Mouse (Mus musculus) kidney, embryonic 14.5 days (tissue): ENCODE data around the gene 1700001L19Rik. TPM values are rescaled to one million over a fixed set of nuclear protein-coding genes. Genes with fewer than 3 reads are reported as not detected.
A peak's percentile ranks its signal among the peaks of the same experiment; 100 is the strongest.
"Not testable (repeated sequence)": the region's sequence is repeated elsewhere in the genome, so short reads cannot be mapped to it uniquely, and the experiment has no call there.

Source experiments
- ATAC-seq: fragments of 200-750 bp; cut with Nextera tagmentation; 2 replicates; pipeline ENCODE4 v1.8.0; 2017; ENCODE audit warnings: moderate number of reproducible peaks, mild to moderate bottlenecking, moderate TSS enrichment, moderate library complexity; ENCODE audit not compliant: low FRiP score, low TSS enrichment
- H3K27ac ChIP-seq: fragments of 300-500 bp; sonication (generic); 2 replicates; pipeline ENCODE4 v1.5.1; 2014; ENCODE audit warnings: low read depth, mild to moderate bottlenecking, low read length, moderate library complexity, mixed read lengths
- H3K27me3 ChIP-seq: fragments of 300-500 bp; sonication (generic); 2 replicates; pipeline ENCODE4 v1.6.1; 2014; ENCODE audit warnings: mild to moderate bottlenecking, low read length; ENCODE audit not compliant: control insufficient read depth, insufficient read depth
- H3K36me3 ChIP-seq: fragments of 300-500 bp; sonication (generic); 2 replicates; pipeline ENCODE4 v1.6.1; 2014; ENCODE audit warnings: low read length, mixed read lengths; ENCODE audit not compliant: control insufficient read depth, insufficient read depth
- H3K4me1 ChIP-seq: fragments of 300-500 bp; sonication (generic); 2 replicates; pipeline ENCODE4 v1.6.1; 2014; ENCODE audit warnings: low read length, mixed read lengths; ENCODE audit not compliant: control insufficient read depth, insufficient read depth
- H3K4me2 ChIP-seq: fragments of 300-500 bp; sonication (generic); replicated peaks from 2 replicates; pipeline ENCODE4 v1.6.1; 2014; ENCODE audit warnings: low read depth, mild to moderate bottlenecking, low read length
- H3K4me3 ChIP-seq: fragments of 300-500 bp; sonication (generic); 2 replicates; pipeline ENCODE4 v1.5.1; 2014; ENCODE audit warnings: mild to moderate bottlenecking, low read length
- H3K9ac ChIP-seq: fragments of 300-500 bp; sonication (generic); 2 replicates; pipeline ENCODE4 v1.6.1; 2014; ENCODE audit warnings: low read depth, mild to moderate bottlenecking, low read length, moderate library complexity
- H3K9me3 ChIP-seq: fragments of 300-500 bp; sonication (generic); 2 replicates; pipeline ENCODE4 v1.6.1; 2016; ENCODE audit warnings: low read length; ENCODE audit not compliant: control insufficient read depth
- WGBS: fragments of 180-500 bp; shearing (Covaris S2); extraction: QIAGEN DNeasy Blood & Tissue Kit; methylation state at CpG from one replicate; pipeline ENCODE4 v1.1.7; 2014; 5-methylcytosine and 5-hydroxymethylcytosine counted together
- polyA plus RNA-seq: library from polyadenylated mRNA; unstranded; fragments of >200 nt; fragmentation: Nextera tagmentation; extraction: Ambion mirVana; gene quantifications from 2 replicates; pipeline ENCODE4 v1.2.1, GENCODE M21; 2014

Gene 1700001L19Rik
- polyA plus RNA-seq, result 0.27 and 0.51 TPM in 2 replicates

DNA sequence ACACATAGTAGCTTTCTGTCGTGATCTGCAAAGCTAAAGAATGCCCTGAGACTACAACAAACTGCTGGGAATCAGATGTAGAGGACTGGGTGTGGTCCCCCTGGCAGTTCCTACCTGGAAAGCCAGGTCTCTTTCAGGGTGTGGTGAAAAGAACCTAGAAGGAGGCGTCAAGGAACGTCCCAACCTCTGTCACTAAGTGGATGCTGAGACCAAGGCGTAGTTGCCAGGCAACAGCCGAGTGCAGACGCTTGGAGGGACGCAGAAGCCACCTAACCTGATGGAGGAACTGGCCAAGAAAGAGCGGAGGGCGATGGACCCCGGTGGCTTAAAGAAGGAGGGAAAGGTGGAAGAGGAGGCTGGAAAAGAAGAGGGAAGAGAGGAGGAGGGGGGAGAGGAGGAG is at the start of gene 1700001L19Rik:
1700001L19Rik (plus strand) TSS at position 223 of the 400 bp plus-strand sequence.
- H3K9ac ChIP-seq, result no peak within 1 kb of the TSS
- no peak for ATAC-seq
- H3K9me3 ChIP-seq, result no peaks in the 10 kb centered on the region
- peaks cover 9% of the 10 kb centered on the region; the same call in 1 of the 2 replicates for H3K36me3 ChIP-seq
- H3K4me1 ChIP-seq, result no peaks in the 10 kb centered on the region
- no peak within 1 kb of the TSS for H3K27ac ChIP-seq
- H3K27me3 ChIP-seq, result no peaks in the 10 kb centered on the region
- peak within 1 kb of the TSS; percentile 32; the same call in 1 of the 2 replicates for H3K4me2 ChIP-seq
- H3K4me3 ChIP-seq, result peak within 1 kb of the TSS; percentile 18
- 12% methylated on average over 10 of the region's 10 CpGs for WGBS

DNA sequence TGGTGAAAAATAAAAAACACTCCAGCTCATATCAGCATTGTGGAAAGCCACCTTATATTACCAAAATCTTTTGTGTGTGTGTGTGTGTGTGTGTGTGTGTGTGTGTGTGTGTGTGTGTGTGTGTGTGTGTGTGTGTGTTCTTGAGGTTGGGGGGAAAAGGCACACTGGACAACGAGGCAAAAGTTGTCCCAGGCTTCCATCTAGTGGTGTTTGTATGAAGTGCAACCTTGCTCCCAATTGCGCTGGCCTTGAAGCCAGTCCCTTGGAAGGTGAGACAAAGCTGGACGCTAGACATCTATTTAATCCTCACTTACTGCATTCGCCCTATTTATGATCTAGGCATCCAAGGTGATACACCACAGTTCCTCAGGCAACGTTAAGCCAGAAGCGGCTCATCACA is 43.8 kb upstream of the 1700001L19Rik start:
- not testable (repeated sequence) for H3K4me1 ChIP-seq, H3K4me2 ChIP-seq, H3K4me3 ChIP-seq, H3K36me3 ChIP-seq, H3K9me3 ChIP-seq, ATAC-seq, H3K27ac ChIP-seq, H3K9ac ChIP-seq, H3K27me3 ChIP-seq
- 23% methylated on average over 4 of the region's 6 CpGs for WGBS

DNA sequence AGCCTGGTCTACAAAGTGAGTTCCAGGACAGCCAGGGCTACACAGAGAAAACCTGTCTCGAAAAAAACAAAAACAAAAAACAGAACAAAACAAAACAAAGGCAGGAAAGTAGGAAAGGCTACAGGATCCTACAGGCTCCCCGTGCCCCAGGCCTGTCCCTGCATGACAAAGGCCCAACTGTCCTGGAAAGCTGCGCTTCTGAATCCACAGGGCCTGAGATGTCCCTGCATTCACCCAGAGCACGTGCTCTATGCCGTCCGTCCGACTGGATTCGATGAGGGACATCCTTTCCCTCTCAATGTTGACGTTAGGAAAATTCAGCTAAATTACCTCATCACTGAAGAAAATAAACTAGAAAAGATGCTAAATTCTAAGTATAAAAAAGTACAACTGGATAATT is 29.1 kb upstream of the 1700001L19Rik start:
- no peaks in the 10 kb centered on the region for H3K27me3 ChIP-seq
- ATAC-seq, result no peak
- 0 out of 2 replicates have a peak, but pooled peaks cover 3% of the 10 kb centered on the region for H3K4me1 ChIP-seq
- no peak overlapping the region for H3K27ac ChIP-seq
- H3K36me3 ChIP-seq, result peaks cover 74% of the 10 kb centered on the region
- no peak overlapping the region for H3K9ac ChIP-seq
- 96% methylated on average over 9 of the region's 9 CpGs for WGBS
- H3K4me2 ChIP-seq, result no peak overlapping the region
- H3K9me3 ChIP-seq, result no peaks in the 10 kb centered on the region
- no peak overlapping the region for H3K4me3 ChIP-seq

GRCm38 (mm10) chr13:68568548-68568947 is 28.7 kb upstream of the 1700001L19Rik start:
- peaks cover 70% of the 10 kb centered on the region for H3K36me3 ChIP-seq
- no peaks in the 10 kb centered on the region for H3K9me3 ChIP-seq
- H3K9ac ChIP-seq, result no peak overlapping the region
- H3K4me3 ChIP-seq, result no peak overlapping the region
- no peak overlapping the region for H3K27ac ChIP-seq
- 0 out of 2 replicates have a peak, but pooled peaks cover 3% of the 10 kb centered on the region for H3K4me1 ChIP-seq
- H3K27me3 ChIP-seq, result no peaks in the 10 kb centered on the region
- no peak overlapping the region for H3K4me2 ChIP-seq
- WGBS, result 94% methylated on average over 11 of the region's 11 CpGs
- ATAC-seq, result no peak

DNA sequence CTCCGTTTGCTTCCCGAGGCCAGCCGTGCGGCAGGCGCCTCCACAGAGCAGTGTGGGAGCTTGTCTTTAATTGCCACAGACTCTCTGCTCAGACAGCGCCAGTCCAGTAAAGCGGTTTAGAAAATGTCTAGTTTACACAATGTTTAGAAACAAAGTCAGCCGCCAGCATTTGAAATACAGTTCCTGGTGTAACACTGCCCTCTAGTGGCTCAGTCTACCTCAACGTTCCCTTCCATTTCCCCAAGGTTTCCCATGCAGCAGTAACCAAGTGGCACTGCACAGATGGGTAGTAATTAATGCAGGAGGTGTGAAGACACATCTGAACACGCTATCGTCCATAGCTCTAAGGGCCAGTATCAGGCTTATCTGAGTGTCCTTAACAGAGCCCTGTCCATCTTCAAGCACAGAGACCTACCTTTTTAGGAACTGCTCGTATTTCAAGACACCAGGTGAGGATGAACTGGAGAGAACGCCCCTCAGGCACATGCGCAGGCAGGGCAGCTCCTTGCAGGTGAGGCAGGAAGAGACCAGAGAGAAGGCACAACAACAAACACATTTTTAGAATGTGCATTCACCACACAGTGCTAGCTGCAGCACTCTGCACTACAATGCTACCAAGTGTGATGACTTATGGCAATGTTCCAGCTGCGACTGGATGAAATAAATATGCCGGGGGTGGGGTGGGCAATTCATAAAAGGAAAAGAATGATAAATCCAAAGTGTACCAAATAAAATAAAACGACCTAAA is 27.5 kb upstream of the 1700001L19Rik start:
- Histone ChIP-seq H3K9ac (no peak overlapping the region), H3K4me2 (no peak overlapping the region), H3K27ac (no peak overlapping the region), H3K27me3 (no peaks in the 10 kb centered on the region), H3K4me1 (0 out of 2 replicates have a peak, but pooled peaks cover 3% of the 10 kb centered on the region), H3K9me3 (no peaks in the 10 kb centered on the region), H3K36me3 (peaks cover 61% of the 10 kb centered on the region), H3K4me3 (no peak overlapping the region)
- 68% methylated on average over 17 of the region's 17 CpGs for WGBS
- no peak for ATAC-seq

DNA sequence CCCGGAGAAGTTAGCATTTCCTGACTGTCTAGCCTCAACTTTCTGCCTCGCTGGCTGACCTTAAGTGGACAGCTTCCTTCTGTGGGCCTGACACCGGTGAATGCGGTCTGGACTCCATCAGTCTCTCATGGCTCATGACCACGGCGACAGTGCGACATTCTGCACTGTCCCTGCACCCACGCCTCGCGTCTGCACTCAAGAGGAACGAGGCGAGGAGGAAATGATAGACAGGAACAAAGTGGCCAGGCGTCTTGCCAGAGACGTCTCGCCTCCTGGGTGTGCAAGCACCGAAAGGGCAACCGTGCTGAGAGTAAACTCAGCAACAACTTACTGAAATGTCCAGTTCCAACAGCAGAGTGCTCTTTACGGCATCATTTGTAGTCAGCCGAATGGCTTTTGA is 25.0 kb upstream of the 1700001L19Rik start:
- 74% methylated on average over 19 of the region's 19 CpGs for WGBS
- Histone ChIP-seq H3K4me1 (0 out of 2 replicates have a peak, but pooled peaks cover 3% of the 10 kb centered on the region), H3K4me2 (no peak overlapping the region), H3K9me3 (no peaks in the 10 kb centered on the region), H3K27me3 (no peaks in the 10 kb centered on the region), H3K4me3 (no peak overlapping the region), H3K9ac (no peak overlapping the region), H3K36me3 (peaks cover 59% of the 10 kb centered on the region), H3K27ac (peak overlapping the region; percentile 47; the same call in 1 of the 2 replicates)
- 0 out of 2 replicates have a peak, but pooled peaks have one; percentile 34 for ATAC-seq

GRCm38 (mm10) chr13:68572966-68573913 is 24.0 kb upstream of the 1700001L19Rik start:
- Histone ChIP-seq H3K27ac (peak overlapping the region; percentile 75; the same call in 1 of the 2 replicates), H3K27me3 (no peaks in the 10 kb centered on the region), H3K4me3 (no peak overlapping the region), H3K9ac (no peak overlapping the region), H3K36me3 (peaks cover 60% of the 10 kb centered on the region), H3K4me1 (0 out of 2 replicates have a peak, but pooled peaks cover 3% of the 10 kb centered on the region), H3K4me2 (no peak overlapping the region), H3K9me3 (no peaks in the 10 kb centered on the region)
- peak; percentile 83 for ATAC-seq
- WGBS, result 38% methylated on average over 10 of the region's 10 CpGs

DNA sequence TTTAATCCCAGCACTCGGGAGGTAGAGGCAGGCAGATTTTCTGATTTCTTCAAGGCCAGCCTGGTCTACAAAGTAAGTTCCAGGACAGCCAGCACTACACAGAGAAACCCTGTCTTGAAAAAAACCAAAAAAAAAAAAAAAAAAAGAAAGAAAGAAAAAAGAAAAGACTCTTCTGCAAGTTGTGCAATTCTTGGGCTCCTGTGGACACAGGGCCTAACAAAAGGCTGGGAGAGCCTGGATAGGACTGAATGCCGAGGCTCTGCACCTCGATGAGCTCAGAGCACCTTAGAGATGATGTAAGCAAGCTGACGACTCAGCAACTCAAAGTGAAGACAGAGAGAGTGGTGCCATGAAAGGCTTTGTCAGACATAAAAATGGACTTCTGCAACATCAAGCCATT is 22.8 kb upstream of the 1700001L19Rik start:
- Histone ChIP-seq H3K9ac (no peak overlapping the region), H3K4me3 (no peak overlapping the region), H3K27me3 (no peaks in the 10 kb centered on the region), H3K4me1 (0 out of 2 replicates have a peak, but pooled peaks cover 3% of the 10 kb centered on the region), H3K4me2 (no peak overlapping the region), H3K27ac (no peak overlapping the region), H3K36me3 (peaks cover 60% of the 10 kb centered on the region), H3K9me3 (no peaks in the 10 kb centered on the region)
- no peak for ATAC-seq
- 73% methylated on average over 4 of the region's 4 CpGs for WGBS
